Mouse (Mus musculus) kidney, adult 2 months (tissue): ENCODE measurements around the gene Helz2. TPM values are rescaled to one million over a fixed set of nuclear protein-coding genes. Genes with fewer than 3 reads are reported as not detected.
"Not testable (repeated sequence)": the region's sequence is repeated elsewhere in the genome, so short reads cannot be mapped to it uniquely, and the experiment has no call there.

Experiments used
- DNase-seq: peaks from one replicate; pipeline ENCODE4 v3.0.0; 2021
- H3K27ac ChIP-seq: fragments of 200-500 bp; 2 replicates; pipeline ENCODE4 v1.5.1; 2012; ENCODE audit warnings: low read depth, low read length, control low read depth, inconsistent platforms; ENCODE audit not compliant: insufficient read depth
- H3K27me3 ChIP-seq: fragments of 200-500 bp; replicated peaks from 2 replicates; pipeline ENCODE4 v1.6.1; 2012; ENCODE audit warnings: mild to moderate bottlenecking, moderate library complexity, low read length, inconsistent platforms; ENCODE audit not compliant: control insufficient read depth, insufficient read depth
- H3K36me3 ChIP-seq: fragments of 200-500 bp; 2 replicates; pipeline ENCODE4 v1.6.1; 2012; ENCODE audit warnings: mild to moderate bottlenecking, moderate library complexity, low read length, inconsistent platforms; ENCODE audit not compliant: control insufficient read depth, insufficient read depth
- H3K4me1 ChIP-seq: fragments of 200-500 bp; 2 replicates; pipeline ENCODE4 v1.6.1; 2011; ENCODE audit warnings: low read length; ENCODE audit not compliant: control insufficient read depth, insufficient read depth
- H3K4me3 ChIP-seq: fragments of 200-500 bp; 2 replicates; pipeline ENCODE4 v1.5.1; 2011; ENCODE audit warnings: mild to moderate bottlenecking, low read depth, low read length, control low read depth; ENCODE audit not compliant: insufficient read depth
- CTCF ChIP-seq: fragments of 200-500 bp; conservative IDR thresholded peaks from 2 replicates; pipeline ENCODE4 v1.5.1; 2011; ENCODE audit warnings: low read depth, mild to moderate bottlenecking, control low read depth, low read length, moderate library complexity, mixed read lengths; ENCODE audit not compliant: insufficient read depth, insufficient read length
- POLR2A ChIP-seq: fragments of 200-500 bp; IDR thresholded peaks from one replicate; pipeline ENCODE4 v1.6.1; 2011; ENCODE audit warnings: low read depth, low read length, control low read depth
- WGBS: fragments of 180-500 bp; shearing (Covaris S2); methylation state at CpG from one replicate; pipeline ENCODE4 v1.1.7; 2018; 5-methylcytosine and 5-hydroxymethylcytosine counted together
- polyA plus RNA-seq: library from polyadenylated mRNA; depleted of rRNA; stranded (reverse); fragments of >200 nt; gene quantifications from 2 replicates; pipeline ENCODE4 v1.2.3, GENCODE M21; 2012; rRNA removed

Gene Helz2
- 15.4 and 17.5 TPM in 2 replicates for polyA plus RNA-seq

DNA sequence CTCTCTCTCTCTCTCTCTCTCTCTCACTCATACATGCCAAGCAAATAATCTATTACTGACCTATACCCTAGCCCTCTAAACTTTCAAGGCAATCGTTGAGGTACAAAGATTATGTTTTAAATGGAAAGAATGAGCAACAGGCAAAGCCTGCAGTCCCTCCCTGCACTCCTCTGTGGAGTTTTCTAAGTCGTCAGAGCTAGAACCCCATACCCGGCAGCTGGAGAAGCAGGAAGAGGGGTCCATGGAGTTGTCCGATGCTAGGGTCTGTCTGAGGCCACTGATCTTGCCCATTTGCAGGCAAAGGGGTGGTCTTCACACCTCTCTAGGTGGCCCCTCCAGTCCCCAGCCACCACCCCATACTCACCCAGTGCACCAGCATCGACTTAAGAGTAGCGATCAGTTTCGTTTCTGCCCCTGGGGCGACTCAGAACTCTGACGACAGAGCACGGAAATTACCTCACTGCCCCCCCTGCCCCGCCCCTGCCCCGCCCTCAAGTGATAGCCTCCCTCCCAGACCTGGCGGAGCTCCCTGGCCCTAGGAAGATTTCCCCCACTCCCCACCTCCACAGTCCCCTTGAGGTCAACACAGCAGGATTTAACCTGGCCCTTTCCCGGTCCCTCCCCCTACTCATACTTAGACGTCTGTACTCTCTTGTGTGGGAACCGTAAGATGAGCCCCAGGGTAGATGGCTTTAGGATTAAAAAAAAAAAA lies at the start of gene Helz2:
Gene Helz2 (minus strand): TSS at position 426 of the 712 bp plus-strand sequence.
- H3K4me1 ChIP-seq: 0 out of 2 replicates have a peak, but pooled peaks cover 2% of the 10 kb centered on the region
- no peaks in the 10 kb centered on the region for H3K27me3 ChIP-seq
- peak within 1 kb of the TSS; percentile 59 for H3K4me3 ChIP-seq
- 2% methylated on average over 16 of the region's 16 CpGs for WGBS
- DNase-seq: peak; percentile 70
- H3K27ac ChIP-seq: peak within 1 kb of the TSS; percentile 2; the same call in 1 of the 2 replicates
- H3K36me3 ChIP-seq: no peaks in the 10 kb centered on the region
- TF ChIP-seq POLR2A (peak; percentile 9), CTCF (no peak)

DNA sequence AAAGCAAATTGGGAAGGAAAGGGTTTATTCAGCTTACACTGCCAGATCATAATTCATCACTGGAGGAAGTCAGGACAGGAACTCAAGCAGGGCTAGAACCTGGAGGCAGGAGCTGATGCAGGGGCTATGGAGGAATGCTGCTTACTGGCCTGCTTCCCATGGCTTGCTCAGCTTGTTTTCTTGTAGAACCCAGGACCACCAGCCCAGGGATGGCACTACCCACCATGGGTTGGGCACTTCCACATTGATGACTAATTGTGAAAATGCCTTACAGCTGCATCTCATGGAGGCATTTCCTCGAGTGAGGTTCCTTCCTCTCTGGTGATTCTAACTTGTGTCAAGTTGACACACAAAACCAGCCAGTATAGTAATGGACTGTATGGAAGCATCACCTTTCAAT lies 49.1 kb upstream of the Helz2 start:
- no peak for TF ChIP-seq POLR2A
- TF ChIP-seq CTCF: no peak
- H3K27ac ChIP-seq: no peak overlapping the region
- H3K36me3 ChIP-seq: no peaks in the 10 kb centered on the region
- 38% methylated on average over 1 of the region's 1 CpGs for WGBS
- peaks cover 13% of the 10 kb centered on the region; the same call in 1 of the 2 replicates for H3K4me1 ChIP-seq
- no peak overlapping the region for H3K4me3 ChIP-seq
- no peaks in the 10 kb centered on the region for H3K27me3 ChIP-seq
- DNase-seq: no peak

DNA sequence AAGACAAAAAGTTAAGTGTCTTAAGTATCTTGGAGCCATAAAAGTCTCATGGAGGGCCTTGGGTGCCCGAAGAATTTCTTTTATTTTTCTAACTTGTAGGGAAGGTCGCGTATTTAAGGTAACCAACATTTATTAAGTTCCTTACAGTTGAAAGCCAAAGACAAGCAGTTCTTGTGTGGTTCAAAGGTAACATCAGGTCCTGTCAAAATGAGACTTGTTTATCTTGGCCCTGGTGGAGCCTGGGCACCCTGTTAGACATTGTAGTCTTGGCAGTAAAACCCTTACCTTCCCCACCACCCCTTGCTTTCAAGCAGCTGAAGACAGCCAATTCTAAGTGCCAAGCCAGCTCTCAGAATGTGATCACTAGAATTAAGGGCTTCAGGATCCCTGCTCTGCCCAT lies 46.9 kb upstream of the Helz2 start:
- 44% methylated on average over 3 of the region's 3 CpGs for WGBS

DNA sequence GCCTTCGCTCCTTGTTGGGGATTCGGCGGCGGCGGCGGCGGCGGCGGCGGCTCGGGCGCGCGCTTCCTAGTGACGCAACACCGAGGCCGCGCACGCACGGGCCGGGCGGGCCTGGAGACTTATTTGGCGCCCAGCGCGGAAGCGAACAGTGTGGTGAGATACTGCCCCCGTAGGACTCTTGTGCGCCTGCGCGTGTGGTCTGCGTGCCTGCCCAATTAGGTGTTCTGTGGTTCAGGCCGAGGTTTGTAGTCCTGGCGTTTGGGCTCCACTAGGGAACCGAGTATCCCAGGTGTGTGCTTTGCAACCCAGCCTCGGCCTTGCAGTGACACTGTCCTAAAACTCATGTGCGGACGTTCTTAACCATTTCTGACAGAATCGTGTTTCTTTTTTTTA lies 46.1 kb upstream of the Helz2 start, which contains the start of gene Gmeb2:
Gene Gmeb2 (minus strand): TSS at position 78 of the 393 bp plus-strand sequence.
- not testable (repeated sequence) for H3K27me3 ChIP-seq, H3K36me3 ChIP-seq
- peak within 1 kb of the TSS; percentile 90 for H3K4me3 ChIP-seq
- DNase-seq: peak; percentile 98
- H3K4me1 ChIP-seq: peaks cover 13% of the 10 kb centered on the region; the same call in 1 of the 2 replicates
- TF ChIP-seq POLR2A (peak; percentile 76), CTCF (peak; percentile 49)
- peak within 1 kb of the TSS; percentile 89 for H3K27ac ChIP-seq
- 5% methylated on average over 28 of the region's 38 CpGs for WGBS

More for the DNA sequence above, 46.9 kb upstream of the Helz2 start:
- no peaks in the 10 kb centered on the region for H3K36me3 ChIP-seq
- TF ChIP-seq POLR2A (no peak), CTCF (no peak)
- no peaks in the 10 kb centered on the region for H3K27me3 ChIP-seq
- H3K4me3 ChIP-seq: peak overlapping the region; percentile 50; the same call in 1 of the 2 replicates
- peak overlapping the region; percentile 34; the same call in 1 of the 2 replicates for H3K27ac ChIP-seq
- DNase-seq: peak; percentile 63
- peaks cover 13% of the 10 kb centered on the region; the same call in 1 of the 2 replicates for H3K4me1 ChIP-seq

DNA sequence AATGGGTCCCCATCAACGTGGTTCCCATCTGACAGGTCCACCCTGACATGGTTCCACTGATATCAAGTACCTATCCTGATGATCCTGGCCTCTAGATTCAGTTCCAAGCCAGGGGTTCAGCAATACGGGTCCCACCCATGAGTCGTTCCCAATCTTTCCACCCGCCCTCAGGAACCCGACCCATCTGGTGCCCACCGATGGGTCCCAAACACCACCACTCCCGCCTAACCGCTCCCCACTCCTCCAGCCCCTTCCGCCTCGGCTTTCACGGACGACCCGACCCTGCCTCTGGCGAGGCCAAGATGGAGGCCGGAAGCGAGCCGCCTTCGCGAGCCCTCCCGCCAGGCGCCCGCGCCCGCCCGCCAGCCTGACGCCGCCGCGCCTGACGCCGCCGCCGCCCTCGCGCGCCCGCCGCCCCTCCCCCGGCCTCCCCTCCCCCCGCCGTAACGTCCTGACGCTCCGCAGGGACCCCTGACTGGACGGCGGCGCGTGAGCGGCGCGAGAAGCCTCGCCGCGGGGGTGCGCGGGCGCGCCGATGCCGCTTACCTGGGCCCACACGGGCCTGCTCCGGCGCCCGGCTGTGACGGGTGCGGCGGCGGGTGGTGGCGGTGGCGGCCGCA lies 45.6 kb upstream of the Helz2 start:
- peak overlapping the region; percentile 89 for H3K27ac ChIP-seq
- H3K36me3 ChIP-seq: no peaks in the 10 kb centered on the region
- DNase-seq: peak; percentile 87
- peaks cover 13% of the 10 kb centered on the region; the same call in 1 of the 2 replicates for H3K4me1 ChIP-seq
- WGBS: 1% methylated on average over 48 of the region's 71 CpGs
- H3K4me3 ChIP-seq: peak overlapping the region; percentile 90
- TF ChIP-seq CTCF (no peak), POLR2A (no peak)
- no peaks in the 10 kb centered on the region for H3K27me3 ChIP-seq

DNA sequence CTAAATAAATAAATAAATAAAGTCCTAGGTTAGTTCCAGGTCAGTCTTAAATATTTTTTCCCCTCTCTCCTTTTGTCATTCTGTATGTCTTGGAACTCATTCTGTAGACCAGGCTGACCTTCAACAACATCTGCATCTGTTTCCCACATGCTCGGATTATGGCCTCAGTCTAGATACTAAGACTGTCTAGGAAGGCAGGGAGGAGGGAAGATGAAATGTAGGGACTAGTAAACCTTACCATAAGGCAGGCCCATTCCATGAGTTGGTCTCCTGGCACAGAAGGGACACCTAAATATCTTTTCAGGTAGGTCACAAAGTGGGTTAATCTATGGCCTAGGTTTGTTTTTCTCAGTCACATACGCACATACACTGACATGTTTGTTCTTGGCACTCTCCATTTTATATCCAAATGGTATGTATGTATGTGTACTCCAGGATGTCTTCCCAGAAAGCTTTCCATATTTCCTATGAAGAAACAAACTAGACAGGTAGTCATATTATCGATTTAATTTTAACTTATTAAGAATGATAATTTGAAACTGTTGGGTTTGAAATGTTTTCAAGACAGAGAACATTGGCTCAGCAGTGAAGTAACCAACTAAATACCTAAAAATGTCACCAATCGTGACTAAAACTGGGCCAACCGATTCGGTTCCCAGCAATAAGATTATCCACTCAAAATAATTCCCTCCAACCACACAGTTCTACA lies 45.0 kb upstream of the Helz2 start:
- no peak for DNase-seq
- Histone ChIP-seq H3K36me3 (no peaks in the 10 kb centered on the region), H3K4me3 (peak overlapping the region; percentile 90), H3K4me1 (peaks cover 13% of the 10 kb centered on the region; the same call in 1 of the 2 replicates), H3K27ac (peak overlapping the region; percentile 89), H3K27me3 (no peaks in the 10 kb centered on the region)
- WGBS: 44% methylated on average over 6 of the region's 6 CpGs
- no peak for TF ChIP-seq POLR2A
- TF ChIP-seq CTCF: no peak

DNA sequence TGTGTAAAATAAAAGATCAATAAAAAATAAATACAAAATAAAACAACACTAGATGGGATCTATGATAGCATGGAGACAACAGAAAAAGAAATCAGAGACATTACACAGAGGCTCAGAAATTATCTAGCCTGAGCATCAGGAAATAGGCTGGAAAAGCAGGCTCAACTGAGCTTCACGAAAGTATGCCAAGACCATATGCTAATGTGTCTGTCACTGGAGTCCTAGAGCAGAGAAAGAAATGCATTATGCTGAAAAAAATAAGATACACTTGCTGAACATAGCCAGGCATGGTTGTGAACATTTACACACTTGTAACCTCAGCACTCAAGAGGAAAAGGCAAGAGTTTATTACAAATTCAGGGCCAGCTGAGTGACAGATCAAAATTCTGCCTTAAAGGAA lies 38.1 kb upstream of the Helz2 start:
- Histone ChIP-seq H3K27ac (no peak overlapping the region), H3K27me3 (no peaks in the 10 kb centered on the region), H3K4me3 (no peak overlapping the region), H3K36me3 (peaks cover 1% of the 10 kb centered on the region; the same call in 1 of the 2 replicates), H3K4me1 (0 out of 2 replicates have a peak, but pooled peaks cover 2% of the 10 kb centered on the region)
- 48% methylated on average over 1 of the region's 1 CpGs for WGBS
- DNase-seq: no peak
- TF ChIP-seq POLR2A: no peak
- TF ChIP-seq CTCF: no peak
